Mouse (Mus musculus): ENCODE data around the gene Ppp2r1b.

DNA sequence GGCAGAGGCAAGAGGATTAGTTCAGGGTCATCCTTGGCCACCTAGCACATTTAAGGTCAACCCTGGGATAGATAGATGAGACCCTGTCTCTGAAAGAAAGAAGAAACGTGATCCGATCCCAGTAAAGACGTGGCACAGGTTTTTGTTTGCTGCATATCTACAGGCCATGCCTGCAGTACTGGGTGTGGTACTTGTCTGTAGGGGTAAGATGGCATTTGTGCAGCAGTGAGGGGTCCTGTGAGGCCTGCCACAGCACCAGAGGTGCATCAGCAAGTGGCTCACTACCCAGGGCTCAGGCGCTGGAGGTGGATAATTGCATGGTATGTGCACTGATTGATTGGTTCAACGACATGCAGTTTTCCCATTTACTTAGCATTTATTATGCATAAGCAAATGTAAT, 31.3 kb upstream of the Ppp2r1b start:
- TF ChIP-seq POLR2AphosphoS2 (IDR thresholded peaks at IDR 0.05; ENCODE audit: low read depth, low read length): no peak
- TF ChIP-seq MAX (IDR thresholded peaks at IDR 0.05; ENCODE audit: low read length): no peak
- TF ChIP-seq EP300 (IDR thresholded peaks at IDR 0.05; ENCODE audit: low read length): no peak
- TF ChIP-seq ZC3H11A (IDR thresholded peaks at IDR 0.05; ENCODE audit: low read depth, low read length): no peak
- TF ChIP-seq CTCF (conservative IDR thresholded peaks at IDR 0.05 in 1 of 2, IDR thresholded peaks at IDR 0.05 in 1 of 2; ENCODE audit: low read depth in 2 of 2, low read length in 2 of 2): no peak
- no peak for TF ChIP-seq ELF1 (IDR thresholded peaks at IDR 0.05; ENCODE audit: low read depth, low read length)
- TF ChIP-seq POLR2A (IDR thresholded peaks at IDR 0.05; ENCODE audit: low read depth, low read length): no peak
- no peak for TF ChIP-seq KAT2A (IDR thresholded peaks at IDR 0.05; ENCODE audit: insufficient replicate concordance, low read length)
- TF ChIP-seq MEF2A (IDR thresholded peaks at IDR 0.05; ENCODE audit: borderline replicate concordance, low read depth, low read length): no peak
- TF ChIP-seq ZMIZ1 (IDR thresholded peaks at IDR 0.05; ENCODE audit: low read depth, low read length): no peak
- no peak for TF ChIP-seq USF1 (IDR thresholded peaks at IDR 0.05; ENCODE audit: low read depth, low read length)
